Mouse (Mus musculus) T-cell, adult 2 months (primary cell): ENCODE measurements around the gene Glrx5.

ENCODE experiments used
- DNase-seq: peaks from one replicate; pipeline ENCODE4 v3.0.0; 2022; ENCODE audit warnings: low spot score

Gene Glrx5

DNA sequence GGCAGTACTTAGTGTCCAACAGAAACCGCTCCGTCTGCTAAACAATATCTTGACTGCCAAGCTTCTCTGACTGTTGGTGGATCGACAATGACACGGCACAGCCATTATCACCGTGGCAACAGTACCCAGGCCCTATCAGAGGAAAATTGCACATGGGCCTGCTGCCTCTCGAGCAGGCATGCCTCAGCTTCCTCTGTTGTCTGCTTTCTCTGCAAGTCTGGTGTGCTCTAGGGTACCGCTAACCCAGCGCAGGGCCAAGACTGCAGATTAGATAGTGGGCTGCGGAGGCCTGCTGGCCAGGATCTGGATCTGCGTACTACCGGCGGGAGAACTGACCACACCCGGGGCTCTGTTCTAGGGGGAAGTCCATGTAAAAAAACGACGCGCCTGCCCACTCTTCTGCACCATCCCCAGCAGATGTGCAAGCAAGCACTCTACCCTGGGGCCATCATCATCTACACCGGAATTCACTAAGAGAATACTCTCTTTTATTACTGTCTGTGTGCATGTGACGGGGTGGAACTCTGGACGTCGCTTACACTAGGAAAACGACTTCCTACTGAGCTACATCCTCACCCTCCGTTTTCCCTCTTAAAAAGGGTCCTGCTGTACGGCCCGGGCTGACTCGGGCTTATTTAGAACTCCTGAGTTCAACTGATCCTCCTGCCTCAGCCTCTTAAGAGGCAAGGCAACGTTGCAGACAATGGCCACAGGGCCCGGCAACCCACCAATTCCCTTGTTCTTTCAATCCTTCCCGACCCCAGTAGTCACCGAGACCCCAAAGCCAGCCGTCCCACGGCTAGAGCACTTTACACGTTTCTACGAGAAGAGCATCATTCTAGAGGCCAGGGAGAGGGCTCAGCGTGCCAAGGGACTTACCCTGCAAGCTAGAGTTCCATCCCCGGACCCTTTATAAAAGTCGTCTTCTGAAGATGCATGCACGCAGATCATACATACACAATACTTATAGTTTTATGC is 1.1 kb upstream of the Glrx5 start:
- no peak for DNase-seq

DNA sequence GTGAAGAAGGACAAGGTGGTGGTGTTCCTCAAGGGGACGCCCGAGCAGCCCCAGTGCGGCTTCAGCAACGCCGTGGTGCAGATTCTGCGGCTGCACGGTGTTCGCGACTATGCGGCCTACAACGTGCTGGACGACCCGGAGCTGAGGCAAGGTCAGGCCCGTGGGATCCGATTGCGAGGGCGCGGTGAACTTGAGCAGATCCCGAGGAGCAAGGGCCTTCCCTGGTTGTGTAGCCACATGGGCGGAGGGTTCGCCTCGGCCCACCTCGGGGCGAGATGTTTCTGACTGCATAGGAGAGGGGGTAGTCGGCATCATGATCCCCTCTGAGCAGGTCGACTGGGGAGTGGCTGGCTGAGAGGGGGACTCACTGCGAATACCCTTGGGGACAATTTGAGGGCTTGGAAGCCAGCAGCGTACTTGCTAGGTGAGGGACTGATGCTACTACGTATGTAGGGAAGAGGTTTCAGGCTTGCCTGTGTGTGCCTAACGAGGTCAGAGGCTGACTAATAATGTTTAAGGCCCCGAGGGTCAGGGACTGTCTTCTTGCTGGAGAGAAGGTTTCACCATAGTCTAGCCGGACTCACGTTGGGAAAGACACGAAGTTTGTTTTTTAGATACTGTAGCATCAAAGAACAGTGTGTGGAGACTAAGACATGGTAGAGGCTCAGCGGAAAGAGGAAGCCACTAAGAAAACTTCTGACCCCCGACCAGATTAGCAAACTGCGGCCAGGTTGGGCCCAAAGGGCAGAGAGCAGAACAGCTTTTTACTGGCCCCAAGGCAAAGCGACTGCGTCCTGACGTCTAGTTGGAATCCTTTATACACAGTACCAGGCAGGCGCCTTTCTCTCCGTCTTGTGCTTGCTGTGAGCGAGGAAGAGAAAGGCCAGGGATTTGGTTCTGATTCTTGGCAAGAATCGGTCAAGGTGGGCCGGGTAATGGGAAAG is 616 bp downstream of the Glrx5 start:
- peak; percentile 36 for DNase-seq

DNA sequence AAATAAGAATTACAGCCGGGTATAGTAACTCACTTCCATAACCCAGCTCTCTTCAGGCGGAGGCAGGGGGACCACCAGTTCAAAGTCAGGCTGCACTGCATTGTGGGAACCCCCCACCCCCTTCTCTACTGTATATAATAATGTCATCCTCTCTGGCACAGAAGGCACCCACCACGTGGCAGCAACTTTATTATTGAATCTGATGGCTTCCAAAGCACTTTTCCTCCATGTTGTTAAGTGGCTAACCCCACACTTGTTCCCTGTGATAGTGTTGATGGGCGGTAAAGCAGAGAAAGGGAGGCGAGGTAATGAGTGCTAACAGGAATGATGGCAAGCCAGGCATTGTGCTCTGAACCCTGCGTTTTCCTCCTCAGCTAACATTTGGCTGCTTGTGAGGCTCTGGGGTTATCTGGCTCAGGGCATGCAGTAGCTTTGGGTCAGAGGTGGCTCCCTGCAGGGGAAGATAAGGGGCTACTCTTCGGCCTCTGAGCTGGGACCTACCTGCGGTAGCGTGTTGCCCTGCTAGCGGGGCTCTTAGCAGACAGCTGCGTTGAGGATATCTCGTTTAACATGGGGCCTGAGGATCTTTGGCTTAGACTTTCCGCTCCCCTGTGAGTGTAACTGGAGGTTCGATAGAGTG is 1.8 kb downstream of the Glrx5 start:
- no peak for DNase-seq

DNA sequence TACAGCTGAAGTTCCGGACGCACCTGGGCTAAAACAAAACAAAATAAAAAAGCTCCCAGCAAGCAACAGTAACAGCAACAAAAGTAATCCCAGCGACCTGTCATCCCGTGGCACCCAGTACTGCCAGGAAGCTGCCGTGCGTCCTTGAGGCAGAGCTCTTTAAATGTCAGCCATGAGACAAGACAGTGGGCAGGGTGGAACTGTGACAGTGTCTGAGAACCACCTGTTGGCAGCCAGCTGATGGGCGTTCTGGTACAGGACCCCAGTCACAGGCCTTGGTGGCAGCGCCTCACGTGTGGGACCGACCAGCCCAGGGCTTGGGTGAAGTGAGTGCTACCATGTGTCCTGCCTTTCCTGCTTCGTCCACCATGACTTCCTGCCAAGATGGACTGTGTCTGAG is 5.7 kb downstream of the Glrx5 start:
- no peak for DNase-seq

DNA sequence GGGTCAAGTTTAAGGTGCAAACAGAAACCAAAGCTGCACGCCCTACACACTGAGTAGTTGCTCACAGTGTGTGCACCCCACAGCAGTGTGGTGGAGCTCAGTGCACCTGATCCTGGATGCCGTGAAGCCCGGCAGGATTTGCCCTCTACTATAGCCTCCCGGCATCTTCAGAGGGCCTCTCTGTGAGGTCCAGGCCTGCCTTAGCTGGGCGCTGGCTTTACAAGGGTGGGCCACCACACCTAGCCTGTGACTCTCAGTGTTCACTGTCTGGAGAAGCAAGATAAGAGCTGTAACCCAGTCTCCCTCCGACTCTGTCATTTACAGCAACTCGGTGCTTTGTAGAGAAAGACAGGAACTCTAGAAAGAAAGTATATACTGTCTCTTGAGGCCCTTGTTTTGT is 6.4 kb downstream of the Glrx5 start:
- DNase-seq, result no peak

DNA sequence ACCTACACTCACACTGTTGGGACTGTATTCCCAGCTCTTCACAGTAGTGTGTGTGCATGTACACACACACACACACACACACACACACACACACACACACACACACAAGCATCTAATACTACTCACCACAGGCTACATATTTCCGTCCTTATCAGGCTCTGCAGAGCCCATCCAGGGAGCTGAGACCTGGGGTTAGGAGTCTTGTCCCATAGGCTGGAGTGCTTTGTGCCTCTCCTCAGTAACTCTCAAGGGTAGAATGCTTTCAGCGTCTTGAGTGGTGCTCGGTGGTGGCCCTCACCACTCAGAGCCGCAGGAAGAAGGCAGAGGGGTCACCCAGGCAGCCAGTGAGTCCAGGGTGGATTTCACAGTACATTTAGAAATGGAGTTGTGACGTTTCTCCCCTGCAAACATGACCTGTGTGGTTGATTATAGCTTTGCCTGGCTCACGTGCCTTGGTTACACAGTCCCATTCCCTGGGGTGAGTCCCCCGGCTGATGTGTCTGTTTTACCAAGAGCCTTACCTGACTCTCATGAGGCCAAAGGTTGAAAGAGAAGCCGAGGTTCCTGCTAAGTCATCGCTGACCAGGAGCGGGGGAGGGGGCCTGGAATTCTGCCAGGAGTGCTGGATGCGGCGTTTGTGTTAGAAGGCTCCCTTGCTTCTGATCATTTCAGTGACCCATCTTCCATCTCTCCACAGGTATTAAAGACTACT is 7.2 kb downstream of the Glrx5 start:
- DNase-seq, result no peak

DNA sequence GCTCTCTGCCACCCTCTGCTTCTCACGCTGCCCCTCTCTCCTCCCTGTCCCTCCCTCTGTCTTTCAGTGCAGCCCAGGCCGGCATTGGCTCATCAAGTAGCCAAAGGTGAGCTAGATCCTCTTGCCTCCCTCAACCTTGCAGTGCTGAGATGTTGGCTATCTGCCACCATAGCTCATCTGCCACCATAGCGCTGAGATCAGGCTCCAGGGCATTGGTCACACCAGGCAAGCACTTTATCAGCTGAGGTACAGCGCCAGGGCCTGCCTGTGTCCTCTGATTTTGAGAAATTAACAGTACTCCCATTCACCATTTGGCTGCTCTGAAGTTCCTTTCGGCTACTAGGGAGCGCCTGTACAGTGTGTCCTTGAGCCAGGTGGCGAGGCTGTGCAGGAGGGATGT is 8.5 kb downstream of the Glrx5 start:
- DNase-seq, result no peak

DNA sequence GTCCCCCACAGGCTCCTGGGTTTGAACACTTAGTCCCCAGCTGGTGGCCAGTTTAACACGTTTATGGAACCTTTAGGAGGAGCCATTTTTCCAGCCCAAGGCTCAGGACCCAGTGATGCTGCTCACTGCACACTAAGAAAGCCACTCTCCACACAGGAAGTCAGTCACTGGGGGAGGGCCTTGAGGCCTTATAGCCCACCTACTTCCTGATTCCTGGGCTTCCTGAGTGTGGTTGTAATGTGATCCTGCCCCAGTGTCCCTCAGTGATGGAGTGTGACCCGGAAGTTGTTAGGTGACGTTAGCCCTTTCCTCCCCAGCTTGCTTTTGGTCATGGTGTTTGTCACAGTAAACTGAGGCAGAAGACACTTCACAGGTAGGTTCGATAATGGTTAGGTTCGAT is 10.6 kb downstream of the Glrx5 start:
- no peak for DNase-seq

DNA sequence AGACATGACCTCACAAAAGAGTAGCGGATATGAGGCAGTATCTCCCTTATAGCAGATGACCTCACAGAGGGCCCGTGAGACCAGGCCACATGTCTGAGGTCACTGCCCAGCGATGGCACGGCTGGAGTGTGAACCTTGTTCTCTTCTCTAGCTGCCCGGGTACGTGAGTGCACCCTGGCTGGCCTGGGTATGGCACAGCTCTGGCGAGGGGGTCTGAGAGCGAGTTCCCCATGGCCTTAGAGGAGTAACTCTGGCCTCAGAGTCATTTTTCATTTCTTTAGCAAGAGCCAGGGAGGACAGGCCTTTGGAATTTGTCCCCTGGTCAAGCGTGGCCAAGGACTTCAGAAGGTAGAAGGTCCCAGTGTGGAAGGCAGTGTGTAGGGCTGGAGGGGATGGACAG is 12.3 kb downstream of the Glrx5 start:
- no peak for DNase-seq

DNA sequence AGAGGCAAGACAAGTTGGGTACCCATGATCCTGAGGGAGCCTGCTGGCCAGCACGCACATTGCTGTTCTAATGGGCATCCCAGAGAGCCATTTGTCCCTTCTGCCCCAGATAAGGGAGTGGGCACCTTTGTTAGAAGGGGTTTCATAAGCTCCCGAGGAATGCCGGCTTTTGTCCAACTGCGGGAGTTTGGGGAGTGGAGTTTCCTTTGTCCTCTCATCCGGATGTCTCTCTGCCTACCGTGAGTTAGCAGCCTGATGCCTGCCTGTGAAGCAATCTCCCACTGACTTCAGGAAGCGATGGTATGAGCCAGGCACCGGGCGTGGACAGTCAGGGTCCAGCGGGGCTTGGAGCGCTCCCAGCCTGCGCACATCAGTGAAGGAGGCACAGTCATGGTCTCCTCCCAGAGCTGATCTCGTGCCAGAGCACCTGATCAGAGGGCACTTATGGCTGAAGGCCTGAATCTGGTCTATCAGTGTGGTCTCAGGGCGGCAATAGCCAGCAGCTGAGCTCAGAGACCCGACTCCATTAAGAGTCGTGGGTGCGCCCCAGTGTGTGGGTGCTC is 15.9 kb downstream of the Glrx5 start:
- no peak for DNase-seq

DNA sequence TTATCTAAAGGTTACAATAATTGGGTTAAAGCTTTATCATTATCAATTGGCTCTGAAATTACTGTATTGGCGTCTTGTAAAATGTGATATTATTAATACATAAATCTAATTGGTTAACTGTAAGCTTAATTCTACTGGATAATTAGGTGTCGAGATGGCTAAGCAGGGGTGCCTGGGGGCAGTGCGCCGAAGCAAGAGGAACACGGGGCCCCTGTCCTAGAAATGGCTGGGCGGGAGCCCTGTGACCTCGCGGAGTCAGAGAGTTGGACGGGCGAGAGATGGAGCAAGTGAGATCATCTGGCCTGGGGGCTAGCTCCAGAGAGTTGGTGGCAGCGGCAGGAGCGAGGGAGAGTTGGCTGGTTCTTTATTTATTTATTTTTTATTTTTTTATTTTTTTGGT is 17.3 kb downstream of the Glrx5 start:
- no peak for DNase-seq

DNA sequence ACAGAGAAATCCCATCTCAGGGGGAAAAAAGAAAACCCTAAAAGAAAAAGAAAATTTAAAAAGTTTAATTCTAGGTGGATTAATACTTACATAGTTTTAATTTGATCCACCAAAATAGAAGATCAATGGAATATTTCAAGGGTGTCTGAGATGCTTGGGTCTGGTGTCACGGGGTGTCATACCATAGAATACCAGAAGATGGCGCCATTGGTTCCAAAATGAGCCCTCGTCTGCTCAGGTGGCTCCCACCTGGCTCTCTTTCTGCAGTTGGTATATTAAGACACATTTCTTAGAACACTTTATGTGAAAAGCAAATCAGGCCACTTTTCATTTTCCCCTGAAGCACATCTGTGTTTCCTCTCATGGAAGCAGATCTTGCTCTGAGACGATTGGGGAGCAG is 18.4 kb downstream of the Glrx5 start:
- peak; percentile 31 for DNase-seq

DNA sequence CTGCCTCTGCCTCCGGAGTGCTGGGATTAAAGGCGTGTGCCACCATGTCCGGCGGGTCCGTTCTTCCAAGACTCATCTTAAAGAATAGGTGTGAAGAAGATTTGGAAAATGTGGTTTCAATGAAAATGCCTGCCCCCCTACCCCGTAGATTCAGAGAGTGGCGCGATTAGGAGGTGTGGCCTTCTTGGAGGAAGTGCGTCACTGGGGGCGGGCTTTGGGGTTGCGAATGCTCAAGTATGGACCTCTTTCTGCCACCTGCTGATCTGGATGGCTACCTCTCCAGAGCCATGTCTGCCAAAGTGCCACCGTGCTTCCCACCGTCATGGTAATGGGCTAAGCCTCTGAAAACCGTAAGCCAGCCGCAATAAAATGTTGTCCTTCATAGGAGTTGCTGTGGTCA is 21.6 kb downstream of the Glrx5 start:
- DNase-seq, result no peak

DNA sequence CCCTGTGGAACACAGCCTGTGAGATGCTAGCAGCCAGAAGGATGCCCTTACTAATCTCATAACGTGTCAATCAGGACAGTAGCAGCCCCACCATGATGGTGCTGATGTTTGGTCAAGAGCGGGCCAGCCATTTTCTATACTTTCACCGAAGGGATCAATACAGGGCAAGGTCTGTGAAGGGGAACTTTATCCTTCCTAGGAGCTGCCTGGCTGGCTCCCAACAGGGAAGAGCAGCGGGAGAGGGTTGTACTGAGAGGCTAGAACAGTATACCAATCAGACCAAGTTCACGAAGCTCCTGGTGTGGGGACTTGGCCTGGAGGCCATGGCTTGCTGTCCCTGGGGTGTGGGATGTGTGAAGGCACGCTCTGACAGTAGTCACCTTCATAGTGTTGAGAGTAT is 22.8 kb downstream of the Glrx5 start:
- no peak for DNase-seq

DNA sequence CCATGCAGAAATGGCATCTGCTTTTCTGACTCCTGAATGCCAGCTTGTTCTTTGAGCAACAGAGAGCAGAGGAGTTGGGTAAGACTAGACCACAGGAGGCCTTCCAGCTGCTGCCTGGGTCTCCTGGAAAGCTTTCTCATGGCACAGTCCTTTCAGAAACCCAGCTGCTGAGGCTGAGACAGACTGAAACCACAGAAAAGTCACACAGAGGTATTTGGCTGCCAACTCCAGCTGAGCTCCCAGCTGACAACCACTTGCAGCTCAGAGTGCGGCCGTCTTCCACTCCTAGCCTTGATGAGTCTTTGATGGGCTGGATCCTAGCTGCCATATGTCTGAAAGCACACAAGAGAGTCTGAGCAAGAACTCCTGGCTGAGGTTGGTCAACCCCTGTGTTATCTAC is 27.5 kb downstream of the Glrx5 start:
- no peak for DNase-seq

DNA sequence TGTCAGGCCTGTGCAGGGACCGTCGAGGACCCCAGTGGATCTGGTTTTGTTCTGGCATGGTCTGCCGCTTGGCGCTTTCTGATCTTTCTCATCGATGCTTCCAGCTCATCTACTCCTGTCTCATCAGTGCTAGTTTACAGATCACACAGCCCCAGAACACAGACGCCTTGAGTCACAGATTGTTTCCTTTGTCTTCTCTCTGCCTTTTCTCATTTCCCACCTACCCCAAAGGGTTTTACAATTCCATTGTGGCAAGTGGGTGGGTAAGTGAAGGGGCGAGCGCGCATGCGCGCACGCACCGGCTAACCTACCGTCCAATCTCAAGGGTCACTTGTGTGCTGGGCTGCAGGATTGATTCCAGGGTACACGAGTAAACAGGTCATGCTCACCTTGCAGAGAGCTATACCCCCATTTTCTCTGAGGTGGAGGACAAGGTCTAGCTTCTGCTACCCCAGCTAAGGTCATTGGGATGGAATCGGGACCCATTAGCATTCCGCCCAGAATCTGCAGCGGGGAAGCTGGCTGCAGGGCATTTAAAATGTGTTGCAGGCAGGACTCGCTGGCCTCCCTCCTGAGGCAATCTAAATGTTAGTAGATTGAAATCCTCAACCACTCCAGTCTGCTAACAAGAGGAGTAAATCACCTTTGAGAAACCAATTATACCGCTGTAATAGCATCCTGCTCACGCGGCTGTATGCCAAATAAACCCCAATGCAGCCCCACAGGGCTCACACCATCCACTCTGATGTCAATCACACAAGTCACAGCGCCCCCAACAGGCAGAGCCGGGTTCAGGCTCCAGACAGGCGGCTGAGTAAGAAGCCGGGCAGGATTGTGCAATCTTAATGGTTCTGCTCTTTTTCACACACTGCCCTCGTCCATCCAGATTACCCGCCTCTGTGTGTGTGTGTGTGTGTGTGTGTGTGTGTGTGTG is 31.0 kb downstream of the Glrx5 start:
- no peak for DNase-seq

DNA sequence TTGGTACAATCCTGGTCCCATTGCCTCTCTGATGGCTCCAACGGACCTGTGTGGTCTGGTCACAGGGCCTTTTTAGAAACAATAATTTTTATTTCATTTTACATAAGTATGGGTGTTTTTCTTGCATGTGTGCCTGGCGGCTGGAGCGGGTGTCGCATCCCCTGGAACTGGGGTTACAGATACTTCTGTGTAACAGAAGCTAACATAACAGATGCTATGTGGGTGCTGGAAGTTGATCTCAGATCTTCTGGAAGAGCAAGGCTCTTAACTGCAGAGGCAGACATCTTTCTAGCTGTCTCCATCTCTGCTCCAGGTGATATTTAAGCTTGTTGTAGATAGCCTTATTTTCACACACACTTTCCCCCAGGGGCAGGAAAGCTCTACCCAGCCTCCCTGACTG is 31.7 kb downstream of the Glrx5 start:
- DNase-seq, result no peak

DNA sequence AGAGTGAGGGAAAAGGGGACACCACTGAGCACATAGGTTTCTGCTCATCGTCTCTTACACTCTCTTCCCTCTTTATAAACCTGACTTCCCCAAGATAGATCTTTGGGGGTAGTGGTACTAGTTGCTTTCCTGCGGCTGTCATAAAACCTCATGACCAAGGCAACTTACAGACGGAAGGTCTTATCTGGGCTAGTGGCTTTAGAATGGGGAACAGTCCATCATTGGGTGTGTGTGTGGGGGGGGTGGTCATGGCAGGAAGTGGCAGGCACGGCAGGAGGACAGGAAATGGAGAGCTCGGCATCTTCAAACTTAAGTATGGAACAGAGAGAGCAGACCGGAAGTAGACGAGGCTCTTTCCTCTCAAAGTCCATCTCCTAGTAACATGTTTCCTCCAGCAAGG is 32.6 kb downstream of the Glrx5 start:
- no peak for DNase-seq

DNA sequence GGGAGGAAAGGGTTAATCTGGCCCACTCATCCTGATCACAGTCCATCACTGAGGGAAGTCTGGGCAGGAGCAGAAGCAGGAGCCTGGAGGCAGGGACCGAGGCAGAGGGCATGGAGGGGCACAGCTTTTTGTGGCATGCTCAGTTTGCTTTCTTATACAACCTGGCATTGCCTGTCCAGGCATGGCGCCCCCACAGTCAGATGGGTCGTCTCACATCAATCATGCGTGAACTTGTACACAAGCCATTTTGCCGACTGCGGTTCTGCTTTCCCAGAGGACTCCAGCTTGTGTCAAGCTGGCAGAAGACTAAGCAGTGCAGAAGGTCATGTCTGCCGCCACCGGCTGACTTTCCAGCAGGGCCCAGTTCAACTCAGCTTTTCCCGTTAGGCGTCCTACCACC is 34.0 kb downstream of the Glrx5 start:
- DNase-seq, result no peak

DNA sequence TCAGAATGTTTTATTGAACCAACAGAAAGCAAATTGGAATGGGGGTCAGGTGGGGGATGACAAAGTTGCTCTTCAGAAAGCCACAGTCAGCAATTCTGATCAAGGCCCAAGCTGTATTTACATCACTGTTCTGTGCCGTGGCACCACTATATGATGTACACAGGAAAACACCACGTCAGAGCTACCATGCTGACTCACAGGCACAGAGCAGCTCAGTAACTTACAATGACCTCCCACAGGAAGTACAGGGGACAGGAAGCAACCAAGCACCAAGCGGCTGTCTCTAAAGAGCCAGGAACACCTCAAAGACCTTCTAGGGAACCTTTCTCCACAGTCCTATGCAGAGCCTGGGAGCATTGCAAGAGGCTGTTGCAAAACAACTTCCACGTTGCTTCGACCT is 36.4 kb downstream of the Glrx5 start:
- DNase-seq, result peak; percentile 60
